Mouse (Mus musculus): ENCODE measurements around the gene Rab5c.

DNA sequence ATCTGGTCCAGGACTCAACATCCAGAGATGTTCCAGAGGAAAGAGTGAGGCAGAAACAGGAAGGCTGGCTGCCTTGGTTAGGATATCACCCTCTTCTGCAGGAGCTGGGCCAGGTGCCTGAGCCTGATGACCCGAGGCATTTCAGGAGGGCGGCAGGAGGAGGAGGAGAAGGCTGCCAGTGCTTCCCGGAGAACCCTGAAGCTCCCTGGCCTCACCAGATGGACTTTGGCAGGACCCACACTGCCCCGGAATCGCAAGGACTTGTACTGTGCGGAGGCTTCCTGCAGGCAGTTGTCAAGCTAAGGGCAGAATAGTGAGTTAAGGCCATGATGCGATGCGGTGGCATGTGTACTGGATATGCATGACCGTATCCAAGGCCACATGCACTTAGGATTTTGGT, 28.7 kb upstream of the Rab5c start:
- TF ChIP-seq EP300 (IDR thresholded peaks at IDR 0.05; ENCODE audit: low read depth) (no peak), CTCF (IDR thresholded peaks at IDR 0.05; ENCODE audit: low read depth) (no peak)
